Mouse (Mus musculus) left cerebral cortex, adult 11 months (tissue): ENCODE measurements at regions not wholly inside any gene's neighbourhood (a gene's known extent, or its start where the extent isn't known, plus 50 kb on each side); places are given as distances from the start of the nearest gene placed in this dataset.

ENCODE experiments used
- DNase-seq: peaks from one replicate; pipeline ENCODE4 v3.0.0; 2022; ENCODE audit warnings: low spot score

DNA sequence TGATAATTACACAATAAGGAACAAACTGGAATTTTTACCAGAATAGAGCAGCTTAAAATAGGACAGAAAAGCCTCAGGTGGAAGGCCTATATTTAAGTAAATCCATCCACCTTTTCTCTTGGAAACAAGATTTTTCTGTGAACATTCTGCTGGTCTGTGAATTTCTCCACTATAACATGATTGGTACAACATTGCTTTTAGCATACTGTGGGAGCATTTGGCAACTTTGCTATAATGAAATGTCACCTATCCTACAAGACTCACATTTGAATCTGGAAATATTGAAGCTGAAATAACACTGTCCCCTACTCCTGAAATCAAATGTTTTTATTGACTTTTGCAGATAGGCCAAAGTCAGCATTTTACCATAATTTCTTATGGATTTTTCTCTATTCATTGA lies 607.0 kb upstream of the Steap1 start:
- peak; percentile 1 for DNase-seq

- peak; percentile 0 for DNase-seq
Observed at GRCm38 (mm10) chr5:6347279-6347678, 598.2 kb upstream of the Steap1 start.

- peak; percentile 7 for DNase-seq
Observed at GRCm38 (mm10) chr5:6344751-6345150, 595.6 kb upstream of the Steap1 start.

DNA sequence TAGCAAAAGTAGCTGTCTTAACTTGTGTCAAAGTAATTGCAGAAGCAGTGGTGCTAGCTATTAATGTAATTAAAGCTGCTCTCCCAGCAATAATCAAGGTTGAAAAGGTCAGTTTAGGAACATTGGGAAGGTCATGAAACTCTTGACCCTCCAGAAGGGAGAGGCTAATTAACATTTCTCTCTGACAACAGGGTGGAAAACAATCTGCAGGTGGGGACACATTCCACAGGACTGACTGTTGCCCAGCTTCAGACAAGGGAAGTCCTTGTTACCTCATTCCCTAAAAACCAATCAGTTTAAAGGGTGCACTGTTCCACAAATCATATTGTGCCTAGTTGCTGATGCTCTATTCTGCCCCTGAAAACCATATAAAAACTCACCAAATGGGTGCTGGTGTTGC lies 580.5 kb upstream of the Steap1 start:
- no peak for DNase-seq

DNA sequence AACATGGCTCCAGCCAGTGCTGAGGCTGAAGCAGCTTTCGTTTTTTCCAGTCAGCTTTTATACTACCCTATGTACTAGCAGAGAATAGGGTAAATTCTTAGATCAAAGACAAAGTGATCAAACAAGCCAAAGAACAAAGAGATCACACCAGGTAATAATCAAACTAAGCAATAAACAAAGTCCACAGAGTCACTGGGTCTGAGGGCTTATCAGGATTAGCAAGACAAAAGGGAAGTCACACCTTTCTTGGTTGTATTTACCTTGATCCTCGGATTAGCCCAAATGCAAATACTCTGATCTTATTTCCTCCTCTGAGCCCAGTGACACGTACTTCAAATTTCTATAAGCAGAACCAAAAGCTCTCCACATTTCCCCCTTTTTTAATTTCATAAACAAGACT lies 579.4 kb upstream of the Steap1 start:
- no peak for DNase-seq

GRCm38 (mm10) chr5:6298571-6298970 lies 549.4 kb upstream of the Steap1 start:
- DNase-seq, result no peak

- no peak for DNase-seq
Observed at GRCm38 (mm10) chr5:6294336-6294735, 545.2 kb upstream of the Steap1 start.

- DNase-seq, result no peak
Observed at GRCm38 (mm10) chr5:6251207-6251606, 502.1 kb upstream of the Steap1 start.
